Mouse (Mus musculus) liver, embryonic 14.5 days (tissue): ENCODE data around the gene Pgap3. TPM values are rescaled to one million over a fixed set of nuclear protein-coding genes. Genes with fewer than 3 reads are reported as not detected.

Source experiments
- ATAC-seq: fragments of 200-750 bp; cut with Nextera tagmentation; 2 replicates; pipeline ENCODE4 v1.8.0; 2017; ENCODE audit warnings: moderate number of reproducible peaks, mild to moderate bottlenecking, moderate library complexity; ENCODE audit not compliant: insufficient read depth
- DNase-seq, 3 experiments: peaks; one replicate each; pipeline ENCODE4 v3.0.0-alpha.2; 2012 to 2013; ENCODE audit warnings: low read depth in 3 of 3, low spot score in 3 of 3
- H3K27ac ChIP-seq: fragments of 300-500 bp; sonication (generic); 2 replicates; pipeline ENCODE4 v1.5.1; 2014; ENCODE audit warnings: moderate library complexity, mild to moderate bottlenecking, control low read depth, inconsistent platforms
- H3K27me3 ChIP-seq: fragments of 300-500 bp; sonication (generic); 2 replicates; pipeline ENCODE4 v1.6.1; 2014; ENCODE audit warnings: mild to moderate bottlenecking, low read length, moderate library complexity; ENCODE audit not compliant: control insufficient read depth, insufficient read depth
- H3K36me3 ChIP-seq: fragments of 300-500 bp; sonication (generic); replicated peaks from 2 replicates; pipeline ENCODE4 v1.6.1; 2014; ENCODE audit warnings: low read depth; ENCODE audit not compliant: control insufficient read depth, insufficient read depth
- H3K4me1 ChIP-seq, 2 experiments: fragments of 200-500 bp in 1 of 2; fragments of 300-500 bp in 1 of 2; sonication (generic) in 1 of 2; replicated peaks; 2 replicates each; pipeline ENCODE4 v1.6.1; 2012 to 2014; ENCODE audit warnings: antibody characterized with exemption in 1 of 2, inconsistent platforms in 1 of 2, low read length in 1 of 2; ENCODE audit not compliant: control insufficient read depth in 2 of 2, insufficient read depth in 2 of 2
- H3K4me2 ChIP-seq: fragments of 300-500 bp; sonication (generic); 2 replicates; pipeline ENCODE4 v1.6.1; 2014; ENCODE audit warnings: low read depth, mild to moderate bottlenecking, control low read depth, moderate library complexity
- H3K4me3 ChIP-seq, 2 experiments: fragments of 200-500 bp in 1 of 2; fragments of 300-500 bp in 1 of 2; sonication (generic) in 1 of 2; 2 replicates each; pipeline ENCODE4 v1.5.1; 2012 to 2014; ENCODE audit warnings: low read depth in 2 of 2, low read length in 2 of 2, mild to moderate bottlenecking in 2 of 2, control low read depth in 1 of 2, inconsistent platforms in 1 of 2, moderate library complexity in 1 of 2; ENCODE audit not compliant: insufficient read depth in 1 of 2
- H3K9ac ChIP-seq: fragments of 300-500 bp; sonication (generic); replicated peaks from 2 replicates; pipeline ENCODE4 v1.6.1; 2014; ENCODE audit warnings: mild to moderate bottlenecking, control low read depth, moderate library complexity
- H3K9me3 ChIP-seq: fragments of 300-500 bp; sonication (generic); 2 replicates; pipeline ENCODE4 v1.6.1; 2016; ENCODE audit warnings: low read length, mixed read lengths; ENCODE audit not compliant: control insufficient read depth
- CTCF ChIP-seq: IDR thresholded peaks from 2 replicates; pipeline ENCODE4 v1.5.1; 2016; ENCODE audit warnings: antibody characterized with exemption, low read depth, control low read depth
- EP300 ChIP-seq: IDR thresholded peaks from 2 replicates; pipeline ENCODE4 v1.6.1; 2016; ENCODE audit warnings: antibody characterized with exemption, low read depth
- WGBS: fragments of 180-500 bp; shearing (Covaris S2); extraction: QIAGEN DNeasy Blood & Tissue Kit; methylation state at CpG from one replicate; pipeline ENCODE4 v1.1.7; 2014; ENCODE audit not compliant: insufficient replicate concordance; 5-methylcytosine and 5-hydroxymethylcytosine counted together
- polyA plus RNA-seq, 2 experiments: library from polyadenylated mRNA; depleted of rRNA in 1 of 2; stranded (reverse) in 1 of 2; unstranded in 1 of 2; fragments of >200 nt; fragmentation: Nextera tagmentation in 1 of 2; extraction: Ambion mirVana in 1 of 2; gene quantifications; 2 replicates each; pipeline versions ENCODE4 v1.2.1 to v1.2.3; 2012 to 2014

Pgap3 gene
- polyA plus RNA-seq, 2 experiments: 3.3 to 3.4 TPM

- Histone ChIP-seq H3K9me3 (no peaks in the 10 kb centered on the region), H3K4me2 (no peak overlapping the region; the same call in 1 of the 2 replicates), H3K9ac (no peak overlapping the region), H3K4me3 (no peak overlapping the region), H3K27ac (no peak overlapping the region), H3K36me3 (no peaks in the 10 kb centered on the region), H3K4me1 (peaks cover 0 to 7% of the 10 kb centered on the region in 2 experiments; a peak in 3 of 4 replicates), H3K27me3 (peaks cover 45% of the 10 kb centered on the region)
- ATAC-seq (no peak), DNase-seq (no peak)
- 34% methylated on average over 7 of the region's 7 CpGs for WGBS
- TF ChIP-seq EP300 (no peak), CTCF (no peak)
Observed at GRCm38 (mm10) chr11:98413731-98414130, 13.4 kb upstream of the Pgap3 start.

GRCm38 (mm10) chr11:98412797-98413301 is 12.6 kb upstream of the Pgap3 start:
- DNase-seq: no peak

GRCm38 (mm10) chr11:98412273-98412796 is 12.0 kb upstream of the Pgap3 start, which contains the start of gene Erbb2:
Erbb2 (plus strand) TSS chr11:98412470.
- Histone ChIP-seq H3K4me3 (peak within 1 kb of the TSS; percentile 44 to 55), H3K27me3 (peaks cover 45% of the 10 kb centered on the region), H3K9me3 (no peaks in the 10 kb centered on the region), H3K4me1 (peaks cover 0 to 8% of the 10 kb centered on the region in 2 experiments; a peak in 3 of 4 replicates), H3K9ac (peak within 1 kb of the TSS; percentile 16; the same call in 1 of the 2 replicates), H3K36me3 (no peaks in the 10 kb centered on the region), H3K4me2 (peak within 1 kb of the TSS; percentile 45), H3K27ac (no peak within 1 kb of the TSS)
- DNase-seq (no peak), ATAC-seq (peak; percentile 31; the same call in 1 of the 2 replicates)
- no peak for TF ChIP-seq CTCF
- no peak for TF ChIP-seq EP300
- WGBS: 1% methylated on average over 47 of the region's 49 CpGs

More at GRCm38 (mm10) chr11:98412797-98413301, 12.6 kb upstream of the Pgap3 start:
- H3K27me3 ChIP-seq: peaks cover 45% of the 10 kb centered on the region
- no peak overlapping the region for H3K27ac ChIP-seq
- no peaks in the 10 kb centered on the region for H3K36me3 ChIP-seq
- H3K9ac ChIP-seq: peak overlapping the region; percentile 16; the same call in 1 of the 2 replicates
- peak overlapping the region; percentile 44 to 55 for H3K4me3 ChIP-seq
- H3K4me1 ChIP-seq: peaks cover 0 to 8% of the 10 kb centered on the region in 2 experiments; a peak in 3 of 4 replicates
- ATAC-seq: no peak
- peak overlapping the region; percentile 45 for H3K4me2 ChIP-seq
- no peaks in the 10 kb centered on the region for H3K9me3 ChIP-seq
- WGBS: 2% methylated on average over 40 of the region's 40 CpGs
- TF ChIP-seq EP300 (no peak), CTCF (no peak)

DNA sequence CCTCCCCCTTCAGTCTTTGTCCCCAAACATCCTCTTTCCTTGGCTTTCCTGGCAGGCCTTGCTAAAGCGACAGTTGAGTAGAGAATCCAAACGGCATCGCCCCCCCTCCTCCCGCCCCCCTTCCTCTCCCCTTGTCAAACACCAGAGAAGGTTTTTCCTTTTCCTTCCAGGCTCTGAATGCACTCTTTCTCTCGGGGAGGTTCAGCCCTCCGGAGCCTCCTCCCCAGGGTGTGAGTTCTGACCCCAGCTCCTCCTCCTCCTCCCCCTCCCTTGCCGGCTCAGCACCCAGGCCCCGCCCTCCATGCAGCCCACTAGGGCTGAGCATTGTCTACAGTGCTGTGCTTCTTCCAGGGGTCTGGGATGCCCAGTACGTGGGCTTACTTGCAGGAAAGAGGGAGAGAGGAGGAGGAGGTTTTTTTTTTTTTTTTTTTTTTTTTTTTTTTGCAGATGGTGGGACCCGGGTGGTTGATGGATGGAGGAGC is 9.1 kb upstream of the Pgap3 start:
- Histone ChIP-seq H3K4me3 (no peak overlapping the region), H3K27me3 (peaks cover 40% of the 10 kb centered on the region), H3K4me2 (no peak overlapping the region), H3K9me3 (no peaks in the 10 kb centered on the region), H3K9ac (no peak overlapping the region), H3K36me3 (no peaks in the 10 kb centered on the region), H3K27ac (no peak overlapping the region), H3K4me1 (peaks cover 0 to 6% of the 10 kb centered on the region in 2 experiments; a peak in 3 of 4 replicates)
- DNase-seq: no peak
- TF ChIP-seq EP300 (no peak), CTCF (no peak)
- 6% methylated on average over 10 of the region's 10 CpGs for WGBS
- ATAC-seq: no peak

DNA sequence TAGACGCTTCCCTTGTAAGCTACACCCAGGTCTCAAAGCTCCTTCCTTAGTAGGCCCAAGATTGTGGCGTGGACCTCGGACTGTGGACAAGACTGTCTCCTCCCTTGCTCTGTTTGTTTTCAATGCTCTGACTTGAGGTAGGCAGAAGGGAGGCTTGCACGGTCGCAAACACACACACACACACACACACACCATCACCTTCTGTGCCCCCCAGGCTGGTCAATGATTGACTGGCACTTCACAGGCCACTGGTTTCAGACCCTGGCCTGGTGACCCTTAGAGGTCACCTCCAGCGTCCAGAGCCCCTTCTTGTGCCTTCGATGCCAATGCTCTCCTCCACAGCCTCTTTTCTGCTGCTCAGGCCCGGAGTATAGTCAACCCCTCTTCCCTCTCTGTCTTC is 8.6 kb upstream of the Pgap3 start:
- ATAC-seq: no peak
- no peak overlapping the region for H3K9ac ChIP-seq
- no peak for TF ChIP-seq EP300
- no peak for TF ChIP-seq CTCF
- no peak overlapping the region for H3K4me2 ChIP-seq
- H3K27ac ChIP-seq: no peak overlapping the region
- no peaks in the 10 kb centered on the region for H3K9me3 ChIP-seq
- H3K27me3 ChIP-seq: peaks cover 35% of the 10 kb centered on the region
- no peaks in the 10 kb centered on the region for H3K36me3 ChIP-seq
- no peak for DNase-seq
- peaks cover 0 to 6% of the 10 kb centered on the region in 2 experiments; a peak in 3 of 4 replicates for H3K4me1 ChIP-seq
- 48% methylated on average over 8 of the region's 8 CpGs for WGBS
- H3K4me3 ChIP-seq: no peak overlapping the region
